Mouse (Mus musculus) limb, embryonic 15.5 days (tissue): ENCODE measurements around the gene Pigl. TPM values are rescaled to one million over a fixed set of nuclear protein-coding genes. Genes with fewer than 3 reads are reported as not detected.
"Not testable (repeated sequence)": the region's sequence is repeated elsewhere in the genome, so short reads cannot be mapped to it uniquely, and the experiment has no call there.

Experiments used
- ATAC-seq: fragments of 200-750 bp; cut with Nextera tagmentation; 2 replicates; pipeline ENCODE4 v1.8.0; 2017; ENCODE audit warnings: low read depth, moderate TSS enrichment; ENCODE audit not compliant: insufficient number of reproducible peaks, low FRiP score, low TSS enrichment
- H3K27ac ChIP-seq: fragments of 300-500 bp; sonication (generic); 2 replicates; pipeline ENCODE4 v1.5.1; 2015; ENCODE audit warnings: moderate library complexity, mild to moderate bottlenecking, inconsistent platforms
- H3K27me3 ChIP-seq: fragments of 300-500 bp; sonication (generic); 2 replicates; pipeline ENCODE4 v1.6.1; 2015; ENCODE audit warnings: inconsistent platforms
- H3K36me3 ChIP-seq: fragments of 300-500 bp; sonication (generic); 2 replicates; pipeline ENCODE4 v1.6.1; 2015; ENCODE audit warnings: inconsistent platforms
- H3K4me1 ChIP-seq: fragments of 300-500 bp; sonication (generic); 2 replicates; pipeline ENCODE4 v1.6.1; 2015; ENCODE audit warnings: inconsistent platforms
- H3K4me2 ChIP-seq: fragments of 300-500 bp; sonication (generic); 2 replicates; pipeline ENCODE4 v1.6.1; 2015; ENCODE audit warnings: mild to moderate bottlenecking, inconsistent platforms
- H3K4me3 ChIP-seq: fragments of 300-500 bp; sonication (generic); 2 replicates; pipeline ENCODE4 v1.5.1; 2015; ENCODE audit warnings: mild to moderate bottlenecking, inconsistent platforms
- H3K9ac ChIP-seq: fragments of 300-500 bp; sonication (generic); 2 replicates; pipeline ENCODE4 v1.6.1; 2015; ENCODE audit warnings: inconsistent platforms
- H3K9me3 ChIP-seq: fragments of 300-500 bp; sonication (generic); 2 replicates; pipeline ENCODE4 v1.6.1; 2016; ENCODE audit warnings: inconsistent platforms
- WGBS: fragments of 180-500 bp; shearing (Covaris S2); methylation state at CpG from one replicate; pipeline ENCODE4 v1.1.7; 2015; 5-methylcytosine and 5-hydroxymethylcytosine counted together
- polyA plus RNA-seq: library from polyadenylated mRNA; unstranded; fragments of >200 nt; fragmentation: Nextera tagmentation; extraction: Ambion mirVana; gene quantifications from 2 replicates; pipeline ENCODE4 v1.2.1, GENCODE M21; 2015

The Pigl gene
- polyA plus RNA-seq, 1 experiment from 2014 or later, result 7.3 TPM

GRCm38 (mm10) chr11:62500529-62500928 is 42.3 kb downstream of the Pigl start:
- 91% methylated on average over 2 of the region's 2 CpGs for WGBS
- Histone ChIP-seq H3K4me2 (no peak overlapping the region), H3K9me3 (no peaks in the 10 kb centered on the region), H3K4me3 (no peak overlapping the region), H3K4me1 (no peaks in the 10 kb centered on the region), H3K36me3 (no peaks in the 10 kb centered on the region), H3K9ac (no peak overlapping the region), H3K27ac (no peak overlapping the region), H3K27me3 (no peaks in the 10 kb centered on the region)
- no peak for ATAC-seq

GRCm38 (mm10) chr11:62507683-62508082 is 49.4 kb downstream of the Pigl start:
- Histone ChIP-seq H3K9ac (no peak overlapping the region), H3K27ac (no peak overlapping the region), H3K4me1 (peaks cover 5% of the 10 kb centered on the region; the same call in 1 of the 2 replicates), H3K36me3 (no peaks in the 10 kb centered on the region), H3K4me3 (no peak overlapping the region), H3K9me3 (no peaks in the 10 kb centered on the region), H3K27me3 (no peaks in the 10 kb centered on the region), H3K4me2 (no peak overlapping the region)
- 86% methylated on average over 4 of the region's 4 CpGs for WGBS
- ATAC-seq, result no peak

- H3K27me3 ChIP-seq, H3K4me1 ChIP-seq, H3K4me2 ChIP-seq, H3K9ac ChIP-seq, H3K4me3 ChIP-seq, H3K9me3 ChIP-seq, H3K27ac ChIP-seq, ATAC-seq, H3K36me3 ChIP-seq: not testable (repeated sequence)
- 95% methylated on average over 13 of the region's 13 CpGs for WGBS
Observed at GRCm38 (mm10) chr11:62508365-62508764, 50.1 kb downstream of the Pigl start.

GRCm38 (mm10) chr11:62508816-62509215 is 50.6 kb downstream of the Pigl start:
- ATAC-seq, H3K9ac ChIP-seq, H3K27ac ChIP-seq: not testable (repeated sequence)

GRCm38 (mm10) chr11:62509571-62509970 is 51.3 kb downstream of the Pigl start:
- Histone ChIP-seq H3K4me3 (no peak overlapping the region), H3K9ac (no peak overlapping the region), H3K27ac (no peak overlapping the region), H3K4me1 (peaks cover 5% of the 10 kb centered on the region; the same call in 1 of the 2 replicates), H3K9me3 (no peaks in the 10 kb centered on the region), H3K36me3 (0 out of 2 replicates have a peak, but pooled peaks cover 3% of the 10 kb centered on the region), H3K27me3 (no peaks in the 10 kb centered on the region), H3K4me2 (no peak overlapping the region)
- 92% methylated on average over 3 of the region's 3 CpGs for WGBS
- ATAC-seq, result no peak

More at GRCm38 (mm10) chr11:62508816-62509215, 50.6 kb downstream of the Pigl start:
- not testable (repeated sequence) for H3K27me3 ChIP-seq, H3K36me3 ChIP-seq, H3K4me2 ChIP-seq, H3K9me3 ChIP-seq, H3K4me1 ChIP-seq, H3K4me3 ChIP-seq
- WGBS, result 95% methylated on average over 5 of the region's 5 CpGs

GRCm38 (mm10) chr11:62510956-62511355 is 52.7 kb downstream of the Pigl start:
- no peaks in the 10 kb centered on the region for H3K27me3 ChIP-seq
- H3K4me2 ChIP-seq, result no peak overlapping the region
- peaks cover 5% of the 10 kb centered on the region; the same call in 1 of the 2 replicates for H3K4me1 ChIP-seq
- no peaks in the 10 kb centered on the region for H3K9me3 ChIP-seq
- ATAC-seq, result no peak
- 88% methylated on average over 5 of the region's 5 CpGs for WGBS
- no peak overlapping the region for H3K9ac ChIP-seq
- H3K36me3 ChIP-seq, result 0 out of 2 replicates have a peak, but pooled peaks cover 3% of the 10 kb centered on the region
- H3K27ac ChIP-seq, result no peak overlapping the region
- no peak overlapping the region for H3K4me3 ChIP-seq

GRCm38 (mm10) chr11:62511444-62512202 is 53.4 kb downstream of the Pigl start:
- H3K9me3 ChIP-seq, result no peaks in the 10 kb centered on the region
- 0 out of 2 replicates have a peak, but pooled peaks cover 3% of the 10 kb centered on the region for H3K36me3 ChIP-seq
- H3K9ac ChIP-seq, result no peak overlapping the region
- ATAC-seq, result no peak
- WGBS, result 74% methylated on average over 13 of the region's 13 CpGs
- no peak overlapping the region for H3K4me2 ChIP-seq
- H3K4me3 ChIP-seq, result no peak overlapping the region
- no peaks in the 10 kb centered on the region for H3K27me3 ChIP-seq
- peaks cover 5% of the 10 kb centered on the region; the same call in 1 of the 2 replicates for H3K4me1 ChIP-seq
- no peak overlapping the region for H3K27ac ChIP-seq

GRCm38 (mm10) chr11:62512529-62513080 is 54.3 kb downstream of the Pigl start:
- H3K9me3 ChIP-seq, result no peaks in the 10 kb centered on the region; the same call in 1 of the 2 replicates
- WGBS, result 80% methylated on average over 8 of the region's 8 CpGs
- H3K27me3 ChIP-seq, result no peaks in the 10 kb centered on the region
- H3K36me3 ChIP-seq, result 0 out of 2 replicates have a peak, but pooled peaks cover 3% of the 10 kb centered on the region
- no peak for ATAC-seq
- no peak overlapping the region for H3K4me2 ChIP-seq
- H3K9ac ChIP-seq, result no peak overlapping the region
- peaks cover 5% of the 10 kb centered on the region; the same call in 1 of the 2 replicates for H3K4me1 ChIP-seq
- H3K4me3 ChIP-seq, result no peak overlapping the region
- H3K27ac ChIP-seq, result no peak overlapping the region

- Histone ChIP-seq H3K27me3 (no peaks in the 10 kb centered on the region), H3K9me3 (no peaks in the 10 kb centered on the region; the same call in 1 of the 2 replicates), H3K4me3 (no peak overlapping the region), H3K4me2 (no peak overlapping the region), H3K27ac (no peak overlapping the region), H3K9ac (no peak overlapping the region), H3K36me3 (0 out of 2 replicates have a peak, but pooled peaks cover 3% of the 10 kb centered on the region), H3K4me1 (peaks cover 5% of the 10 kb centered on the region; the same call in 1 of the 2 replicates)
- 80% methylated on average over 6 of the region's 6 CpGs for WGBS
- no peak for ATAC-seq
Observed at GRCm38 (mm10) chr11:62513311-62513710, 55.1 kb downstream of the Pigl start.

GRCm38 (mm10) chr11:62518991-62519390 is 60.7 kb downstream of the Pigl start:
- Histone ChIP-seq H3K9me3 (no peaks in the 10 kb centered on the region; the same call in 1 of the 2 replicates), H3K4me3 (no peak overlapping the region), H3K27ac (peak overlapping the region; percentile 17; the same call in 1 of the 2 replicates), H3K4me1 (no peaks in the 10 kb centered on the region), H3K9ac (no peak overlapping the region), H3K27me3 (no peaks in the 10 kb centered on the region), H3K4me2 (no peak overlapping the region), H3K36me3 (no peaks in the 10 kb centered on the region)
- no peak for ATAC-seq
- 22% methylated on average over 2 of the region's 2 CpGs for WGBS

- Histone ChIP-seq H3K4me2 (no peak overlapping the region), H3K9ac (no peak overlapping the region), H3K4me3 (no peak overlapping the region), H3K27me3 (no peaks in the 10 kb centered on the region), H3K27ac (no peak overlapping the region), H3K36me3 (peaks cover 4% of the 10 kb centered on the region; the same call in 1 of the 2 replicates), H3K9me3 (no peaks in the 10 kb centered on the region), H3K4me1 (no peaks in the 10 kb centered on the region)
- ATAC-seq, result no peak
- WGBS, result 65% methylated on average over 2 of the region's 2 CpGs
Observed at GRCm38 (mm10) chr11:62522283-62522682, 64.0 kb downstream of the Pigl start.

GRCm38 (mm10) chr11:62537089-62537488 is 78.8 kb downstream of the Pigl start:
- Histone ChIP-seq H3K36me3 (0 out of 2 replicates have a peak, but pooled peaks cover under 1% of the 10 kb centered on the region), H3K9me3 (no peaks in the 10 kb centered on the region), H3K27ac (no peak overlapping the region), H3K4me3 (no peak overlapping the region), H3K4me1 (peaks cover 11% of the 10 kb centered on the region), H3K27me3 (peaks cover 10% of the 10 kb centered on the region; the same call in 1 of the 2 replicates), H3K4me2 (0 out of 2 replicates have a peak overlapping the region, but pooled peaks have one; percentile 19), H3K9ac (no peak overlapping the region)
- WGBS, result 66% methylated on average over 8 of the region's 8 CpGs
- ATAC-seq, result no peak
